Mouse (Mus musculus) hindbrain, embryonic 16.5 days (tissue): ENCODE measurements at regions not wholly inside any gene's neighbourhood (a gene's known extent, or its start where the extent isn't known, plus 50 kb on each side); places are given as distances from the start of the nearest gene placed in this dataset.

Experiments used
- ATAC-seq: fragments of 200-750 bp; cut with Nextera tagmentation; 2 replicates; pipeline ENCODE4 v1.8.0; 2017; ENCODE audit warnings: moderate TSS enrichment, moderate library complexity
- H3K27ac ChIP-seq: fragments of 300-500 bp; sonication (generic); 2 replicates; pipeline ENCODE4 v1.5.1; 2014; ENCODE audit warnings: low read depth, mild to moderate bottlenecking, control low read depth, low read length, moderate library complexity
- H3K27me3 ChIP-seq: fragments of 300-500 bp; sonication (generic); replicated peaks from 2 replicates; pipeline ENCODE4 v1.6.1; 2014; ENCODE audit warnings: low read length; ENCODE audit not compliant: control insufficient read depth, insufficient read depth
- H3K36me3 ChIP-seq: fragments of 300-500 bp; sonication (generic); 2 replicates; pipeline ENCODE4 v1.6.1; 2014; ENCODE audit warnings: mild to moderate bottlenecking, low read length, moderate library complexity, mixed read lengths; ENCODE audit not compliant: control insufficient read depth, insufficient read depth
- H3K4me1 ChIP-seq: fragments of 300-500 bp; sonication (generic); 2 replicates; pipeline ENCODE4 v1.6.1; 2014; ENCODE audit warnings: low read depth, low read length; ENCODE audit not compliant: control insufficient read depth, insufficient read depth
- H3K4me2 ChIP-seq: fragments of 300-500 bp; sonication (generic); 2 replicates; pipeline ENCODE4 v1.6.1; 2014; ENCODE audit warnings: mild to moderate bottlenecking, low read length, control low read depth, moderate library complexity
- H3K4me3 ChIP-seq: fragments of 300-500 bp; sonication (generic); 2 replicates; pipeline ENCODE4 v1.5.1; 2014; ENCODE audit warnings: mild to moderate bottlenecking, low read length, control low read depth, moderate library complexity
- H3K9ac ChIP-seq: fragments of 300-500 bp; sonication (generic); 2 replicates; pipeline ENCODE4 v1.6.1; 2014; ENCODE audit warnings: low read depth, mild to moderate bottlenecking, control low read depth, low read length, moderate library complexity
- H3K9me3 ChIP-seq: fragments of 300-500 bp; sonication (generic); 2 replicates; pipeline ENCODE4 v1.6.1; 2014; ENCODE audit warnings: mild to moderate bottlenecking, low read length, moderate library complexity; ENCODE audit not compliant: control insufficient read depth
- WGBS: fragments of 180-500 bp; shearing (Covaris S2); extraction: QIAGEN DNeasy Blood & Tissue Kit; methylation state at CpG from one replicate; pipeline ENCODE4 v1.1.7; 2014; 5-methylcytosine and 5-hydroxymethylcytosine counted together

DNA sequence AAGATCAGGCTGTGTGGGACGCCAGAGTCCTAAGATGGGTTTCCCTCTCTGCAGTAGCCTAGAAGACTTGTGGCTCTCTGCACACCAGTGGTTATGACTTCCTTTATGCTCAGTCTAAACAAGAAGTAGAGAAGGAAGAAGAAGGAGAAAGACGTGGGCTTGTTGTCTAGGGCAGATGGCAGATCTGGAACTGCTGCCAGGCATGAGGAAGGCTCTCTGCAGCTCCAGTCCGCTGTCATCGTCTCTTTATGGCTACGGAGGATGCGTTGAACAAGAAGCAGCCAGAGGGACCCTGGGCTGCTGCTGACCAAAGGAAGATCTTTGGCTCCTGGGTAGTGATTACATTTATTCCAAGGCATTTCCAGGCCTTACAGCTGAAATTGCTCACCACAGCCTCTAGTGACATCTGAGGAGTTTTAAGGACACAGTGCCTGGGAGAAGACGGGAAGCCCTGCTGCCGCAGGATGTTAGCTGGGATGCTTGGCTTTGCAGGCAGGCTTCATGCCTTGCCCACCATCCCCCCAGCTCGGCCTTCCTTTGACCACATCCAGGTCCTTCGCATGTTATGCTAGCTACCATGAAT, 229.6 kb upstream of the Dio3 start:
- WGBS = 77% methylated on average over 10 of the region's 10 CpGs
- Histone ChIP-seq H3K27ac (no peak overlapping the region), H3K4me3 (no peak overlapping the region), H3K27me3 (no peaks in the 10 kb centered on the region), H3K9ac (no peak overlapping the region), H3K9me3 (no peaks in the 10 kb centered on the region), H3K4me1 (no peaks in the 10 kb centered on the region), H3K4me2 (no peak overlapping the region), H3K36me3 (no peaks in the 10 kb centered on the region)
- no peak for ATAC-seq

DNA sequence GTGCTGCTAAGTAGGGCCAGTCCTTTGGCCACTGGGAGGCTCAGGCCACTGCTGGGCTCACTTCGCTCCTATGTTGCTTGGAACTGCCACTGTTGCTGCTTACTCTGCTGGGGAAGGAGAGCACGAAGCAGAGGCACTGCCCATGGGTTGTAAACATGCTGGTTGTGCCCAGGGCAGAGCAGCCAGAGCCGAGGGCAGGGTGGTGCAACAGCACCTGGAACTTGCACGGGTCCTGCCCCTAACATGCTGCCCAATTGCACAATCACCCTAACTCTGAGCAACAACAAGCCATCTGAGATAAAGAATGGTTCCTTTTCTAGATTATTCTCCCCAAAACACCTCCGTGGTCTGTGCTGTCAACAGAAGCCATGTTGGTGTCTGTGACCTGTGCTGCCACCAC, 219.5 kb upstream of the Dio3 start:
- ATAC-seq = no peak
- Histone ChIP-seq H3K4me1 (no peaks in the 10 kb centered on the region), H3K27me3 (no peaks in the 10 kb centered on the region), H3K4me3 (no peak overlapping the region), H3K4me2 (no peak overlapping the region), H3K9me3 (no peaks in the 10 kb centered on the region), H3K9ac (no peak overlapping the region), H3K36me3 (no peaks in the 10 kb centered on the region), H3K27ac (no peak overlapping the region)
- 89% methylated on average over 5 of the region's 5 CpGs for WGBS

DNA sequence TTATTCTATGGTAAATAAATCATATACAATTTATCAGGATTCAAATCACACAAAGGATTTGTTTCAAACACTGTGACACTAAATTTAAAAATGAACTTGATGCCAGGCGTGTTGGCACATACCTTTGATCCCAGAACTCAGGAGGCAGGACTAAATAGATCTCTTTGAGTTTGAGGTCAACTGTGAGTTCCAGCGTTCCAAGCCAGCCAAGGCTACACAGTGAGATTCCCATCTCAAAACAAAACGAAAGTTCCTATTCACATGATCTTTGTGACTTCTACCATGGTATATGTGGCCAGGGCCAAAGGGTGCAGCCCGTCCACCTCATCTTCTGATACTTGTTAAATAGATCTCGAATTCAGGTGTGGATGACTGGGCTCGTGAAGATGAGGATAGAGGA, 216.9 kb upstream of the Dio3 start:
- Histone ChIP-seq H3K9me3 (no peaks in the 10 kb centered on the region), H3K4me1 (no peaks in the 10 kb centered on the region), H3K4me2 (no peak overlapping the region), H3K4me3 (no peak overlapping the region), H3K27ac (no peak overlapping the region), H3K9ac (no peak overlapping the region), H3K27me3 (no peaks in the 10 kb centered on the region), H3K36me3 (no peaks in the 10 kb centered on the region)
- no peak for ATAC-seq
- 88% methylated on average over 6 of the region's 6 CpGs for WGBS

DNA sequence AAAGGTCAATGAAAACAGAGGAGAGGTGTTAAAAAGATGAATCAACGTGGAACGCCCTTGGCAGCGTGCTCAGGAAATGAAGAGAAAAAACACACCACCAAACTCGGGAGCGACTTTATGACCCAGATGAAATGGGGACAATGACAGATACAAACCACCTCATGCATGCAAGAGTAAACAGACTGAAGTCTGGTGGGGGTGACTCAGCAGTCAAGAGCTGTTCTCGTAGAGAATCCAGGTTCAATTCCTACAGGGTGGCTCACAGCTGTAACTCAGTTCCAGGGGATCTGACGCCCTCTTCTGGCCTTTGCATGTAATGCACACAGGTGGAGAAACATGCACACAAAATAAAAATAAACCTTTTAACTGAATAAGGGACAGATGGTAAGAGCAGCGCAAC, 215.9 kb upstream of the Dio3 start:
- WGBS = 72% methylated on average over 8 of the region's 8 CpGs
- Histone ChIP-seq H3K4me1 (no peaks in the 10 kb centered on the region), H3K9ac (no peak overlapping the region), H3K27me3 (no peaks in the 10 kb centered on the region), H3K9me3 (no peaks in the 10 kb centered on the region), H3K4me3 (no peak overlapping the region), H3K36me3 (no peaks in the 10 kb centered on the region), H3K27ac (no peak overlapping the region), H3K4me2 (no peak overlapping the region)
- ATAC-seq = no peak

DNA sequence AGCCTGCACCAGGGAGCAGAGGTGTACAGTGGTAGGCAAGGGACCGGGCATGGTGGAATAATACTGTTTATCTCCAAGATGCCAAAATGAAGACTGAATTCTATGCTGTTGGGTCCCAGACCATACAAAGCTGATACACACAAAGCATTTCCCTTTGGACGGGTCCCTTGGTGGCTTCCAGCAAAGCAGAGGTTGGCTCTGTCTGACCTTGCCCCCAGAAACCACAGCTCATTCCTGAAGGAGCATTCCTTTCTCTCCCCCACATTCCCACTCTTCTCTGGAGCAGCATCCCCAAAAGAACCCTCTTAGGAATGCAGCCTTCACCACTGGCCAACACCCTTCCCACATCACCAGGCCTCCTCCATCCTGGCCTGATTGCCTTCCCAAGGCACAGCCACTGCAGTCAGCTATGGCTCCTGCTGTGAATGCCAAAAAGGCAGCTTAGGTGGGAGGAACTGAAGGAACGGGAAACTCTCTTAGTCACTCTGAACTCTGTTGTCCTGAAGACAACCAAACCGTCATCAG, 212.4 kb upstream of the Dio3 start:
- H3K4me2 ChIP-seq = no peak overlapping the region
- H3K4me3 ChIP-seq = no peak overlapping the region
- H3K4me1 ChIP-seq = no peaks in the 10 kb centered on the region
- no peak for ATAC-seq
- H3K9me3 ChIP-seq = peaks cover 10% of the 10 kb centered on the region; the same call in 1 of the 2 replicates
- H3K36me3 ChIP-seq = no peaks in the 10 kb centered on the region
- WGBS = 73% methylated on average over 4 of the region's 4 CpGs
- H3K27me3 ChIP-seq = no peaks in the 10 kb centered on the region
- H3K9ac ChIP-seq = no peak overlapping the region
- H3K27ac ChIP-seq = no peak overlapping the region

DNA sequence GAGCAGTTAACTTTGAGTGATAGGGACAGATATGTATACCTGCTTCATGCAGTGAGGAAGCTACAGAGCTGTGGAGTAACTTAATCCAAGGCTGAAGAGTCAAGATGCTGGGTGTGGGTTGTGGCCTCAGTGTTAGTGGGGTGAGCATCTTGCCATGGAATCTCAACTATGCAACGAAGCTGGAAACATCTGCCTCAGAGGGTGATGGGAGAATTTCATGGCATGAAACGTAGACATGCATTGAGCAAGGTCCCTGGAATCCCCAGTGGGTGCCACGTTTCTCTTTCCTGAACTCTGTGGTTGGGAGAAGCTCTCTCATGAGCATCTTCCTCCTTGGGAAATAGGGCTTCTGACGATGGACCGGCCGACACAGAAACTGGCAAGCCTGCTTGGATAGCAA, 208.4 kb upstream of the Dio3 start:
- no peak for ATAC-seq
- WGBS = 80% methylated on average over 6 of the region's 6 CpGs

DNA sequence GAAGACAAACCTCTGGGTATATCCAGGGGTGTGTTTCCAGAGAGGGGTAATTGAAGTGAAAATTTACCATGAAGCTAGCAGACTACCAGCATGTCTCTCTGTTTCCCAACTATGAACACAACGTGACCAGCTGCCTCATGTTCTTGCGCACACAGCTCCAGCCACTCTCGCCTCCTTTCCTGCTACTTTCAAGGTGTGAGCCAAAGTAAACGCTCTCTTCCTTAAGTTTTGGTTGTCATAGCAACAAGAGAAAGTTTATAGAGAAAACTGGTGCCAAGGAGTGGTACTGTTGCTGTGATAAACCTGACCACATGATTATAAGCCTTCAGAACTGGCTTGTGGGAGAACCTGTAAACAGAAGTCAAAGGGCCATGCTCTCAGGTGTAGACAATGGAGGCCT, 207.0 kb upstream of the Dio3 start:
- H3K9ac ChIP-seq = no peak overlapping the region
- no peak overlapping the region for H3K4me2 ChIP-seq
- WGBS = 84% methylated on average over 4 of the region's 4 CpGs
- H3K4me3 ChIP-seq = no peak overlapping the region
- no peaks in the 10 kb centered on the region for H3K27me3 ChIP-seq
- H3K9me3 ChIP-seq = peaks cover 10% of the 10 kb centered on the region; the same call in 1 of the 2 replicates
- H3K27ac ChIP-seq = no peak overlapping the region
- ATAC-seq = no peak
- no peaks in the 10 kb centered on the region for H3K36me3 ChIP-seq
- no peaks in the 10 kb centered on the region for H3K4me1 ChIP-seq

More for the DNA sequence above, 208.4 kb upstream of the Dio3 start:
- Histone ChIP-seq H3K27ac (no peak overlapping the region), H3K9me3 (peaks cover 10% of the 10 kb centered on the region; the same call in 1 of the 2 replicates), H3K4me2 (no peak overlapping the region), H3K36me3 (no peaks in the 10 kb centered on the region), H3K4me1 (no peaks in the 10 kb centered on the region), H3K27me3 (no peaks in the 10 kb centered on the region), H3K4me3 (no peak overlapping the region), H3K9ac (no peak overlapping the region)

DNA sequence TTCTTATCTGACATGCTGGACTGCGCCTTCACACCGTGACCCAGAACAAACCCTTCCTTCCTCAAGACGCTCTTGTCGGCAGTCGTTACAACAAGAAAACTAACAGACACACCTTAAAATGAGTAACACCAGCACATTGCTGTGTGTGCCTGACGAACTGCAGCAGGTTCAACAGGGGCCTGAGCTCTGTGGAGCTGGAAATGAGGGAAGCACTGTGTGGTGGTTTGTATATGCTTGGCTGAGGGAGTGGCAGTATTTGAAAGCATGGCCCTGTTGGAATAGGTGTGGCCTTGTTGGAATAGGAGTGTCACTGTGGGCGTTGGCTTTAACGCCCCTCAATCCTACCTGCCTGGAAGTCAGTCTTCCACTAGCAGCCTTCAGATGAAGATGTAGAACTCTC, 203.9 kb upstream of the Dio3 start:
- no peak for ATAC-seq
- WGBS = 94% methylated on average over 8 of the region's 8 CpGs
- Histone ChIP-seq H3K27me3 (no peaks in the 10 kb centered on the region), H3K4me1 (no peaks in the 10 kb centered on the region), H3K9ac (no peak overlapping the region), H3K4me2 (no peak overlapping the region), H3K27ac (no peak overlapping the region), H3K4me3 (no peak overlapping the region), H3K36me3 (no peaks in the 10 kb centered on the region), H3K9me3 (peaks cover 1% of the 10 kb centered on the region; the same call in 1 of the 2 replicates)

DNA sequence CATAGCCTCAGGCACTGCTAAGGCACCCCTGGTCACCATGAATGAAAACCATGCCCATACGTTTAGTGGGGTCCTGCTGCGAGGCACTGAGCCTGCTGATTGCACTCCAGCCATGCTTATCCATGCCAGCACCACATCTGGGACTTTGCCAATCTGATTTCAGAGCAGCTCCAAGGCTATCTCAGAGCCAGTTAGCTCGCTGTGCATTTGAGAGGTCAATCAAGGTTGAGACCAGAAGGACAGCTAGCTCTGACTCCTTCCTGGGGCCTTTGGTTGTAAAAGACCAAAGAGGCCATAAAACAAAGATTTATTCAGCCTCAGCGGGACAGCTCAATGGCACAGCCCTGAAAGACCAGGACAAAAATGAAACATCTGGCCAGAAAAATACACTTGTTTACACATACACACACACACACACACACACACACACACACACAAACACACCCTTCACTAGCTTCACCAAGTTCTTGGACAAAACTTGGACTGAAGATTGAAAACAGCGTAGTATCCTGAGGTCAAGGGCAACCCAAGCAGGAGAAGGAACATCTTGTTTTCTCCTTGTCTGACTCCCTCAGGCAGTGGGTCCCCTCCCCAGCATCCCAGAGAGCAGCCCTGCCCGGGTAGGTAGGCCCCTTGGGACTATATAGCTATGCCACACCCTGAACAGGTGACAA, 201.5 kb upstream of the Dio3 start:
- Histone ChIP-seq H3K4me3 (no peak overlapping the region), H3K9ac (no peak overlapping the region), H3K27ac (no peak overlapping the region), H3K27me3 (no peaks in the 10 kb centered on the region), H3K36me3 (no peaks in the 10 kb centered on the region), H3K9me3 (no peaks in the 10 kb centered on the region), H3K4me2 (no peak overlapping the region), H3K4me1 (no peaks in the 10 kb centered on the region)
- 58% methylated on average over 6 of the region's 6 CpGs for WGBS
- ATAC-seq = no peak
